Mouse (Mus musculus) liver, adult 2 months (tissue): Measurements from ENCODE around the gene Mettl8.

Experiments used
- CTCF ChIP-seq: fragments of 200-500 bp; IDR thresholded peaks from 2 replicates; pipeline ENCODE4 v1.5.1; 2011; ENCODE audit warnings: low read depth, low read length, control low read depth
- POLR2A ChIP-seq: fragments of 200-500 bp; IDR thresholded peaks from 2 replicates; pipeline ENCODE4 v1.6.1; 2011; ENCODE audit warnings: low read length, control low read depth; ENCODE audit not compliant: insufficient read depth; ENCODE audit errors: extremely low read depth

DNA sequence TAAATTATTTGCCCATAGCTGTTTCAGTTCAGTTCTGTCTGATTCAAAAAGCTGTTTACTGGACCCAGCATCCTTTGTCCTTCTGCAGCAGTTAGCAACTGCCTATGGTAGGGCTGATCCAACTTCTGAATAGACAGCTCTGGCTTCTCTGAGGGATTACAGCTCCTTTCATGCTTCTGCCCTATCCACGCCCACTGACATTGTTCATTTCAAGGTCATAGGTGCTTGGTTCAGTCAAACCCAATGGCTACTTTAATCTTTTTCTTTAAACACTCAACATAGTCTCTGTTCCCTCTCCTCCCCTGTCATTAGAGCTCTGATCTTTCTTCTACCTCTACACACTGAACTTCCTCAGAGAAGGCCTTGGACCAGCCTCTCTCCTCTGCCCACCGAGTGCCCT lies 136.9 kb downstream of the Mettl8 start:
- no peak for TF ChIP-seq CTCF
- no peak for TF ChIP-seq POLR2A
